ENCODE assay signal across 1 mouse cellular context in the genomic region with DNA sequence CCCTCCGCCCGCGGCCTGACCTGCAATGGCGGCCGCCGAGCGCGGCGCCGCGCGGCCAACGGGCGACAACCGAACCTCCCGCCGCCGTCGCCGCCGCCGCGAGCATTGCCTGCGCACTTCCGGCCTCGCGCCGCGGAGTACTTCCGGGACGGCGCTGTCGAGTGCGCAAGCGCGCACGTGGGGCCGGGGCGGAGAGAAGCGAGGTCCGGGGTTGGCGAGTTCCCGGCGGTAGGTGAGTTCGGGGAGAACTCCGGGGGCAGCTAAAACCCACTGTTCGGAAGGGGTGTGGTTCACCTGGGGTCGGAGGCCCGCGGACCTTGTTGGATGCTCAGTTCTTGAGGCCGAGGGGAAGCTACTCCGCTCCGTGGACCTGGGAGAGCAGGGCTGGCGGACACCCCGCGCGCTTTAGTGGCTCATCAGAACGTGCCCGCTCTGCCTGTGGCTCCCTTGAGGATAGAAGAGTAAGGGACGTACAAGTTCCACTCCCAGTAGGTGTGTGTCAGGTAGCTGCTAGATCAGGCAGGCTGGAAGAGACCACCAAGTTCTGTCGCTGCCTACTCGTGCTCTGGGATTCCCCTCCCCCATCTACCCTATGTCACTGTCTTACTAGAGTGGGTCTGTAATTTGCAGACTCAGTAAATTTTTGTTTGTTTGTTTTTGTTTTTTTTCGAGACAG.
A peak's percentile ranks its signal among the peaks of the same experiment; 100 is the strongest.
TF ChIP-seq lines count a peak whose summit lies in the region.

Gene Utp4, plus strand, starts transcription at position 156 of the 676 bp plus-strand sequence.

TF ChIP-seq in MEL, 35 proteins besides CTCF, POLR2A, EP300 and RAD21 (continued from another document):
- peak; percentile 46; the same call in 1 of the 2 replicates for TF ChIP-seq TCF12 (IDR thresholded peaks at IDR 0.05; ENCODE audit: low read depth, low read length)
- TF ChIP-seq SMC3 (IDR thresholded peaks at IDR 0.05; ENCODE audit: low read depth, low read length) = no peak
- no peak; the same call in 1 of the 2 replicates for TF ChIP-seq KAT2A (conservative IDR thresholded peaks at IDR 0.05; ENCODE audit: low read depth, low read length)
- TF ChIP-seq ELF1 (IDR thresholded peaks at IDR 0.05; ENCODE audit: low read depth, low read length) = peak; percentile 92
- no peak for TF ChIP-seq CHD1 (IDR thresholded peaks at IDR 0.05; ENCODE audit: low read depth, low read length)
- peak; percentile 43; the same call in 1 of the 2 replicates for TF ChIP-seq TBP (IDR thresholded peaks at IDR 0.05; ENCODE audit: low read depth, low read length)
- TF ChIP-seq MAFK (IDR thresholded peaks at IDR 0.05; ENCODE audit: borderline replicate concordance, low read depth, low read length) = no peak
- TF ChIP-seq NRF1 (IDR thresholded peaks at IDR 0.05; ENCODE audit: insufficient read depth, low read depth, low read length, poor library complexity, severe bottlenecking) = peak; percentile 78
- TF ChIP-seq ZNF384 (IDR thresholded peaks at IDR 0.05; ENCODE audit: low read depth, low read length) = no peak
- peak; percentile 78; the same call in 1 of the 2 replicates for TF ChIP-seq BHLHE40 (IDR thresholded peaks at IDR 0.05; ENCODE audit: borderline replicate concordance, low read depth, low read length)
TF ChIP-seq in MEL: peak in this region for 16.
